Mouse (Mus musculus): ENCODE results near the gene Gca.
A peak's percentile ranks its signal among the peaks of the same experiment; 100 is the strongest.

The Gca gene

DNA sequence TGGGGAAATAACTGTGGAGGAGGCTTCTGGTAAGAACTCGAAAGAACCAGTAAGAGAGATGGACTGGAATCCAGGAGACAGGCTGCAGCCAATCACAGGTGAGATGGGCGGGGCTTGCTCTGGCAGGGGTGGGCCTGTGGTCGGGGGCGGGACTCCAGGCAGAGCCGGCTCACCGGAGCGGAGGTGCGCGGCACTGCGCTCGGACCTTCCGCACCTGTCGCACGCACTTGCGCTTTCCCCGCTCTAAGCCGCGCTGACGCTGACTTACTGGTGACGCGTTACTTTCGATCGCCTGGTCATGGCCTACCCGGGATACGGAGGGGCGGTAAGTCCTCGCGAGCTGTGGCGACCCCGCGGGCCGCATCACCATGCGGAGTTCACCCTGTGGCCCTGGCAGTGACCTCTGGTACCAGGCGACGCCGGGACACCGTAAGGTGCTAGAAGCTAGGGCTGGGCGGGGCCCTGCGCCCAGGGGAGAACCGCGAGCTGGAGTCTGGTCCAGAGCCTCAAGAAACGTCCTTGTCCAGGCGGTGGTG lies at the start of gene Gca:
Gene Gca, plus strand, starts transcription at position 151 of the 536 bp plus-strand sequence.
- peak; percentile 54 to 85 for DNase-seq (ENCODE audit: low spot score in 2 of 2)

DNA sequence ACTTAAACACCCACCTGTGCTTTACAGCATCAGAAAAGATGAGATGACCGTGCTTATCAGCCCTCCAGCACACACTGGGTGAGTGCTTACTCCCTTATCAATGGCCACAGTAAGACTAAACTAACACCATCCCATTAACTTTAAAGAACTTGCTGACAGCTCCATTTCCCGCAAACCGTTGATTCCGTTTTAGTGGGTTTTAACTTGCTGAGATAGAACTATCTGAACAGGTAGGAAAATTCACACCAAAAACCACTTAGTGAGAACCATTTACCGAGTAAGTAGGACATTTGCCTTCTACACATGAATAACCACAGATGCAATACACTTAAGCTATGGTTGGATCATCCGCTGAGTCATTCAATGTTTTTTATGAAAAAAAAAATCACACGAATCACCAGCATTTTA lies 45.1 kb upstream of the Gca start:
- DNase-seq (ENCODE audit: low spot score in 2 of 2): no peak

DNA sequence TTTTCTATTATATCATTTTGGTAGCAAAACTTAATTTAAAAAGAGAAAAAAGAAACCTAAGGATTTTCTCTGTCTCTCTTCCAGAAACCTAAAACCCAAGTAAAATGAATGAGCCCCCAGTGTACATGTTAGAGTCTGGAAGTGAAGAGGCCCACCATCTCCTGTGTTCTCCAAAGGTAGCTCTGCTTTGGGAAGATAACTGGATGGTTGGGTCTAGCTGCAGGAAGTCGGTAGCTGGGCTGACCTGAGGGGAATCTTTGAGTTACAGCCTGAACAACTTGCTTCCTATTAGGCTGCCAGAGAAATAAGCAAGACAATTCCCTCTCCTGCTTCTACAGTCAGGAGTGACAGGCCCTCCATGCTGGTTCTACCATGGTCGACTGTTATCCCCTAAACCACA lies 44.4 kb upstream of the Gca start:
- no peak for DNase-seq (ENCODE audit: low spot score in 2 of 2)

DNA sequence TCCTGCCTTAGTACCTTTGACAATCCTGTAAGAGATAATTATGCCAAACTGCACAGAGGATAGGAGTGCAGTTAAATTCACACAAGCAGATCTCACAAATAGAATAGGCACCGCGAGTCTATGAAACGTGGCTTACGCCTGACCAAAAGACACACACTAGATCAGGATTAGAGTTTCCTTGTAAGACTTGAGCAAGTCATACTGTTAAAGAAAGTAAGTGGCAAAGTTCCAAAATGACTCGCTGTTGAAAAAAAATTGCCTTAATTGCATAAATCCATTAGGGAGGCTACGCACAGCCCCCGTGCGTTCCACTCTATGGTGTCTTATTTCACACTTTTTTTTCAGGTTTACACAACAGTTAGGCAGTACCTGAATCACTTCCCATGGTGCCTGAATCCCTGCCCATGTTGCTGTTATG lies 41.1 kb upstream of the Gca start:
- DNase-seq (ENCODE audit: low spot score in 2 of 2): peak in 1 of 2 experiments; percentile 16

DNA sequence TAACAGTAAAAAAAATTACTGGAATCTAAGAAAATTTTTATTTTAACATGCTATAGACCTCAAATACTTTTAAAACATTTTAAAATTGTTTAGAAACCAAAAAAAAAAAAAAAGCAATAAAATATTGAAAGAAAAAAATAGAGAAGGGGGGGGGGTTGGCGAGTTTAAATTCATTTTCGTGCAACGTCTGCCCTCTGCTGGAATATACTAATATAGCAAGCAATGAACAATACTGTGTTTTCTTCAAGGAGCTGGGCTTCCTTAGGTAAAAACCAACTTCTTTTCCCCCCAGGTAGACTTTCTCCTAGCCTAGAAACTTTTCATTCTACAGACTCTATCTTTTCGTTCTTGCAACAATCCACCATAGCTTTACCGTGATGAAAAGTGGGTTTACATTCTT lies 36.4 kb upstream of the Gca start:
- DNase-seq (ENCODE audit: low spot score in 2 of 2): peak in 1 of 2 experiments; percentile 10

DNA sequence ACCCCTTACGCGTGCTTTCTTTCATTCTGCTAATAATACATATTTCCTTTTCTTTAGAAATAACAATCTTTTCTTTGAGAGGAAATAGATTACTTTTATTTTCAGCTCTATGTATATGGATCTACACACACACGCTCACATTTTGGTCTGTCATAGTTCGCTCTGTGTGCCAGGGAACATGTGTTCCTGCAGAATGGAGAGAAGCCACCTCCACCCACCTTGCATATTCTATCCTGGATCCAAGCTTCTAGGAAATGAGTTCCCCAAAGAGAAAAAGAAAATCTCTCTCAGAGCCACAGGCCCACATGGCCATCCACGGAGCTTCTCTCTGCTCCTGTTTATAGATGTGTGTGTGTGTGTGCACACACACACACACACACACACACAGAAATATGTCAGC lies 35.7 kb upstream of the Gca start:
- peak; percentile 58 to 83 for DNase-seq (ENCODE audit: low spot score in 2 of 2)

DNA sequence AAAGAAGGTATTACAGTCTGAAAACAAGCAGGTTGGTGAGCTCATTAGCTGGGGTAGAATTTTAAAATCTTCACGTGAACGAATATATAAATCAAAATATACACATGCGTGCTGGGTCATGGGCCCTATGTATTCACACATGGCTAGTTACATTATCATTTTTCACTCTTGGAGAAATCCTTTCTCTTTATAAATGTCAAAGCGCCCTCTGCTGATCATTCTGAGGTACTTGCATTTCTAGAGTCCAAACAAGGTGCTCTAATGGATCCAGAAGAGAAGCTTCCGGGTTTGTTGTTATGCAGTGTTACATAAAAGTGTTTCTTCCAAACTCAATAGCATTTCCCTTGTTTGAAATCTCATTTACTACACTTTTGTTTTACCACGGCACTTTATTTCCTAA lies 33.6 kb upstream of the Gca start:
- peak in 1 of 2 experiments; percentile 59 for DNase-seq (ENCODE audit: low spot score in 2 of 2)

DNA sequence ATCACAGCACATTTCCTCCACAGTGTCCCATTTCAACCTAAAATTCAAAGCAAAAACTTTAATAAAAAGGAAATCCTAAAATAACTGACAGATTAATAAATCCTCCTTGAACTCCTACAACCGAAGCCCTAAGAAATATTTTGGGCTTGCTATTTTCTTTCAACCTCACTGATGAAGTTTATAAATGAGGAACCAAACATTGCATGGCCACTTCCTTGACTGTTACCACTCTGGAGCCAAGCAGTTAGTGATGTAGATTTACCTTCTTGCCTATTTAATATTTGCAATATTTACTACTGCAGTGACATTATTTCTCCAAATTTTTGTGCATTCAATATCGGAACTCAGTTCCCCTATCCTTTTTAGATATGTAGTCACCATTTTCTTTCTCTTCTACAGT lies 24.2 kb upstream of the Gca start:
- no peak for DNase-seq (ENCODE audit: low spot score in 2 of 2)

DNA sequence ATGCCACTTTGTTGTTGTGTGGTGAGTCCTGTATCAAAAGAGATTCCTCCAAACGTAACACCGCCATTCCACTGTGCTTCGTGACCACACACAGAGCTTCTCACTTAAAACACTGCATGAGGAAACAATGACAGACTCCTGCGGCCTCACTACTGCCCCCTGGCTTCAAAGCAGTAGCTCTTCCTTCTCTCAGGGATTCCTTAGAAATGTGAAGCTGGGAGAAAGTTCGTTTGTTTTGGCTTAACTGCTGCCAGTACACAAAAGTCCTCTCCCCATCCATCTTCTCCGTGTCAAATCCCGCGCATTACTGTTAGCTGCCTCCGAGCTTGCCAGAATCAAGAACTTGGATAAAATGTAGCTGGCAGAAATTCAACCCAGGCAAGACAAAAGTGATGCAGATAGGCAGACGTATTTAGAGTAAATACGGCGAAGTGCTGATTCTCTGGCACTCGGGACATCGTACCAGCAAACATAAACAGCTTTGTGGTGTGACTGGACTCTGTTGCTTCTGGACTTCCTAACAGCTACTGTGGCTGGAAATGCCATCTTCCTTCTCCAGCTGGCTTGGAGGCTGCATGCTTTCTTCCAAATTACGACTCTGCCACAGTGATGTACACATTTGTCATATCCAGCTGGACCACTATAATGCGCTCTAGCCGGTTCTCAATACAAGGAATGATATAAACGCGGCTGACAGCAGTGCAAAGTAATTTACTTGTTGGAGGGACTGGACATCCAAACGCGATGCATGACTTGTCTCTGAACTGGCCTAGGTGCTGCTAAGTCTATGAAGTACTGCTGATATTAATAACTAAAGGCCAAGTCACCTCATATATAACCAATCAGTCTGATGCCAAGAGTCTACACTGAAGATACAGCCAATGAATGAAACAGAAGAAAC lies 20.4 kb upstream of the Gca start:
- peak in 1 of 2 experiments; percentile 35 for DNase-seq (ENCODE audit: low spot score in 2 of 2)

DNA sequence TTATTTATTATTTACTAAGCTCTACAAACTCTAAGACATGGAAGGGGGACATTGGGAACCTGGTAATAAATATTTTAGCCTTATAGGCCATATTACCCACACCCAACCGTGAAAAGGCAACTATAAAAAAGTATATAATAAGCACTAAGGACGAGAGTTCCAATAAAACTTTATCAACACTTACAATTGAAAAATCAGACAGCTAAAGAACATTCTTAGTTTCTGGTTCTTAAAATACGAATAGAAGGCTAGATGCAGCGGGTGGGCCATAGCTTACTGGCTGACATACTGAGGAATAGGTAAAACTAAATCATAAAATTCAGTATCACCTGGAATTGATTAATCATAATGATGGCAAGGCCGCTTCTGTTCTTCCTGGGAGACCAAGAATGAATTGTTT lies 19.2 kb upstream of the Gca start:
- DNase-seq (ENCODE audit: low spot score in 2 of 2): no peak

DNA sequence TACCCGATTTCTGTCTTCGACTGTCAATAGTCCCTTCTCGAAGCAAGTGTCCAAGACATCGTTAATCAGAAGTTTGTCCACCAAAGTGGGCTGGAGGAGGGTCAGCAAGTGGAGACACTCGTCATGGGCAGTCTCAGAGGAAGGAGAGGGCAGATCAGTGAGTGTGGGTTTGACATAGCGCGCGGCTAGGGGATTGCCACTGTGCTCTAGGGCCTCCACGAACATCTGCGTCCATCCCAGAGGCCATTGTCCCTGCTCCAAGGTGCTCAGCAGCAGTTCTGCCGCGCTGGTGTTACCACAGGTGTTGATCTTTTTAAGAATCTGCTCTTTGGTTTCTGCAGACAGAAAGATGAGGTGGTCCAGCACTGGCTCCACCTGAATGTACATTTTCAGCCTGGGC lies 18.6 kb upstream of the Gca start:
- DNase-seq (ENCODE audit: low spot score in 2 of 2): no peak

DNA sequence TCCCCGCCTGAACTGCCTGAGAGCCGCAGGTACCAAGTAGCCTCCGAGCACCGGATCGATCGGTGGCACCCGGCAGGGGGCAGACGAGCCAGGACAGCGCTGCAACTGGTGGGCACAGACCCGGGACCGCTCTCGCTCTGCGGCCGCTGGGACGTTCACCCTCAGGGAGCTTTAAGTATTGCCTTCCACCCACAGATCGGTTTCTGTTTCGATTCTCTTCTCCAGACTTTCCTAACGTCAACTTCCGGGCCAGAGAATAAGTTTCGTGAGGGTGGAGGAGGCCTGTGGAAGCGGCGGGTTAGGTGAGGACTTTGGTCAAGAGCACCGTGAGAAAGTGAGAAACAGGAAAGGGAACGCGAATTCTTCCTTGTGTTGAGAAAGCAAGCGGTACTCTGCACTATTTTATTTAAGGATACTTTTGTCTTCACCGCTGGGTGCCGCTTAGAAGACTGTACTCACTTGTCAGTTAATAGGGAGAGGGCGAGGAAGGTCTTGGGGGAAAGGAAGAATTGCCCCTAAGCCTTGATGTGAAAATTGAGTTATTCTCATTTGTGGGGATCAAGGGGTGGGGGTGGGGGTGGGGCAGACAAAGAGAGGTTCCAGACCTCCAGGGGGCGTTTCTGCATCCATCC lies 18.0 kb upstream of the Gca start, which contains the start of gene Ifih1:
Gene Ifih1, minus strand, starts transcription at position 242 of the 632 bp plus-strand sequence.
- DNase-seq (ENCODE audit: low spot score in 2 of 2): peak in 1 of 2 experiments; percentile 19

DNA sequence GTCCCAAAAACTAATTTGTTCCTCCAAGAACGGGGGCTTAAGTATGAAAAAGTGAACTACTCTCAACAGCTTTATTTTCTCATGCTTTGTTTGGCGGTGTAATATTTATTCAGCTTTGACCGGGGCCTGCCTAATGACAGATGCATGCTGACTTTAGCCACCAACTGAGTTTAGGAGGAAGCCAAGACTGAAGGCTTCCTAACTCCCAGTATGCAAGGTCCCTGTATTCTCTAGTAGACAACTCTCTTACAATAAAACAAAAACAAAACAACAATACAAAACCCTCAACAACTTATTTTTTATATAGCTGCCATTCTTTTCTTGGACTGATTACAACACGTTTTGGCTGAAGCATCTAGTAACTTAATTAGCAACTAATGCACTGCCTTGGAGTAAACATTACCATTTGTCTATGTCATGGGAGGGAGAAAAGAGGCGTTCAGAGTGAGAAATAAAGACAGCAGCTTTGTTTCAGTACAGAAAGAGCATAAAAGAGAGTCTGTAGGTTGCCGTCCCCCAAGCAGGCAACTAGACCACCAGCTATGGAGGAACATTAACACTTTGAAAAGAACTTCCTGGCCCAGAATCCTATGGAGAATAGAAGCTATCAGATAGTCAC lies 17.3 kb upstream of the Gca start:
- DNase-seq (ENCODE audit: low spot score in 2 of 2): no peak

DNA sequence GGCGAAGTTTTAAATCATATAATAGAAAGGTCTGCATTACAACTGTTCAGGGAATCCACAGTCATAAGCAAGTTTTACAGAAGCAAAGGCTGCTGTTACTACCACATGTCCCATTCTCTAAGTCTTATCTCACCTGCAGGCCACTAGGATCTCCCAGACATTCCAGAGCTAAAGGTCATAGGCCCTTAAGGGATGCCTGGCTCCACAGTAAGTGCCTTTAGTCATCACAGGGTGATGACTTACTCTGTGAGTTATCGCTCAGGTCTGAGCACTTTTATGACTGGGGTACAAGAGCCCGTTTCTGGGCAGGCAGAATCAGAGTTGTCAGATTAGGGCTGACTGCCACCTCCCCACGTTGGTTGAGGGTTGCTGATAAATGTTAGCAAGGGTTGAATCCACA lies 12.2 kb upstream of the Gca start:
- DNase-seq (ENCODE audit: low spot score in 2 of 2): no peak

DNA sequence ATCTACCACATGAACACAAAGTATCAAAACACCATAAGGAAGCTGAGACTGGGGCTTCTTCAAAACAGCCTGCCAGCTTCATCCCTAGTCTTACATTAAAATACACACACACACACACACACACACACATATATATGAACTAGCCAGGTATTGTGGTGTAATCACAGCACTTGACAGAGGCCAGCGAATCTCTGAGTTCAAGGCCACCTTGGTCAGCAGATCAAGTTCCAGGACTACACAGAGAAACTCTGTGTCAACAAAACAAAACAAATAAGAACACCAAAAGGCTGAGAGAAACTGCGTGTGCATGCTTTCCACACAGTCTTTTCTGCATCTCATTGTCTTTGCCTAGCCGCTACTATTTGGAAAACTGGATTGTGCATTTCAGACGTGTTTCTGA lies 11.6 kb upstream of the Gca start:
- no peak for DNase-seq (ENCODE audit: low spot score in 2 of 2)

DNA sequence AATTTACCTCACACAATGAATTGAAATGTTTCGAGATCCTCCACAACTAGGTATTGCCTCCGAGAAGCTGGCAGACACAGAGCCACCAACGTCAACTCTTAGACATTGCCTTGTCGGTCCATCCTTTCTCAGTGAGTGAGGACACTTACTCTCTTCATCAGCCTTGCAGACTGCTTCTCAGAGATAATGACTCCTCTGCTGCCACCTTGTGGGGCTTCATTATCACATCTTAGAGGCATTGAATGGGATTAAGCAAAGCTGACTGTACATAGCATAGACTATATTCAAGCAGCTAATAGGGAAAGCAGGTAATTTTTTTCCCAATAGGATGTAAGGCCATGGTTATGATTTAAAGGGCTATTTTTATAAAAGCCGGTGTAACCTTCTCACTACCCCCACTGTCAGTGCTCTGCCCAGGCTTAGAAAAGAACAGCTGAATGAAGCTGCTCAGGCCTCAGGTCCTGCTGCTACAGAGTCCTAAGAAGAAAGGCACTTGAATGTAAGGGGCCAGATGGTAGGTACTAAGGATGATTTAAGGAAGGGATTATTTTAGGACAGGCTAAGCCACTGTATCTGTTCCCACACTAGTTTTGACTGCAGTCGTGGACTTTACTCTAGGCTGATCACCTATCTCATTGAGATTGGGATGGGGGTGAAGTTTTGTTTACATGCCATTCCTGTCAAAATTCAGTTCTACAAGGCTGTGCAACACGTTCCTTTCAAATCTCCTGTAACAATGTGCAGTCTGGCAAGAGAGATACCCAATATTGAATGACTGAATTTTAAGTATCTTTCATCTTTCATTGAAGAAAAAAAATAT lies 9.4 kb upstream of the Gca start:
- DNase-seq (ENCODE audit: low spot score in 2 of 2): peak in 1 of 2 experiments; percentile 85

DNA sequence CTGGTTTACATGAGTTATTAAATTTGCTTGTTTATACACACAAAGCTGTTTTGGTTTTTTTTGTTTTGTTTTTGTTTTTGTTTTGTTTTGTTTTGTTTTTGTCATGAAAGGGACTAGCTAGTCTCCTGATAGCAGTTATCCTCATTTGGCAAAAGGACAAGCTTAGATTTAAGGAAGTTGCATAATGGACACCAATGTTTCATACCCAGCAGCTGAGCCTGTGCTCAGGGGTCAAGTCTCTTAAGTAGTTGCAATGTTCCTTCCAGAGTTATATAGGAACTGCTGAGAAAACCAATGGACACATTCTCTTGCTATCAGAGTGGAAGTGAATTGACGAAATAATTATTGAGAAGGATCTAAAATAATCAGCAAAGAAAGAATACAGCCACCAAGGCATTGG lies 8.0 kb upstream of the Gca start:
- no peak for DNase-seq (ENCODE audit: low spot score in 2 of 2)

DNA sequence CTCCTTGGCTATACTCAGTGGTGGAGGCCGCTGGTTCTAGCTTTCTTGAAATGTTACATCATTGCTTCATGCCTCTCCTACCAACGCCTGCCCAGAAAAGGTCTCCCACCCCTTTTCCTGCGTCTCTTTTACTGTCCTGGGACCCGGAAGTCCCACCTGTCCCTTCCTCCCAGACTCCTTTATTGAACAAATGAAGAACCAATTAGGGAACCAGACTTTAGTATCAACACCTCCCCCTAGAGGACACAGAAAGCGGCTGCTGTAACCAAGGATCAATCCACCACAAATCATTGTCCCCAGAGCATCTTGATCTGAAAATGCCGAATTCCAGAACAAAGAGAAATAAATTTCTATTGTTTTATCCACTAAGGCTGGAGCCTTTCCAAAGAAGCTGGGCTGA lies 3.5 kb upstream of the Gca start:
- DNase-seq (ENCODE audit: low spot score in 2 of 2): no peak

DNA sequence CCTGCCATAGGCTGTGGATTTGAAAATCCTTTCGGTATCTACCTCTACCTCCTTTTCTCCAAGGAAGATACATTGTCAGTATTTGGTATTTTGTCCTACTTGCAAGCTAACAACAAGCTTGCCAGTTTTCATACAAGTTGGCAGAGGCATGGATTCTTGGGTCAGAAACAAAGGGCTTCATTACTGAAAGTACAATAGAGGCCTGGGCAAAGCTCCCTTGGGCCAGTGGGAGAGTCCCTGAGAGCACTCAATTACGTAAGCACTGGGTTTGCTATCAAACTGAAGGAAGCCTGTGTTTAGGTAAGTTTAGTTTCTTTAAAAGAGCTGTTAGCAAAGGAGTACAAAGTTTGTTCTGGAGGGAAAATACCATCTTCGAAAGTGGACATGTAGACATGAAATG lies 1.5 kb upstream of the Gca start:
- peak in 1 of 2 experiments; percentile 28 for DNase-seq (ENCODE audit: low spot score in 2 of 2)

DNA sequence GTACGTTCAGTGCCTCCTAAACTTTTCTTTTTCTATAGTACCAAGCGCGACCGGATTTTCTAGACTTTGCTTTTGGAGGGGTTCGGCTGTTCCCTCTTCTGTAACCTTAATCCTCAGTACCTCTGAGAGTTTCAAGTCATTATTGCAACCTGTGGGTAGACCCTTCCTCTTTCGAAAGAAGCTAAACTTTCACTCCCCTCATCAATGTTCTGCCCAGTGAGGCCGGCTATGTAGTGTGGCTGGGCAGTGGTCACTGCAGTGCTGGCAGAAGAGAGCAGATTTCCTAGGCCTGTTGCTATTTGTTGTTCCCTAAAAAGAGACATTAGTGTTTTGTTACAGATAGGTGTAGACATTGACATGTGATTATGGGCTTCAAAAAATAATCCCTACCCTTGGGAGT lies 754 bp downstream of the Gca start:
- no peak for DNase-seq (ENCODE audit: low spot score in 2 of 2)

DNA sequence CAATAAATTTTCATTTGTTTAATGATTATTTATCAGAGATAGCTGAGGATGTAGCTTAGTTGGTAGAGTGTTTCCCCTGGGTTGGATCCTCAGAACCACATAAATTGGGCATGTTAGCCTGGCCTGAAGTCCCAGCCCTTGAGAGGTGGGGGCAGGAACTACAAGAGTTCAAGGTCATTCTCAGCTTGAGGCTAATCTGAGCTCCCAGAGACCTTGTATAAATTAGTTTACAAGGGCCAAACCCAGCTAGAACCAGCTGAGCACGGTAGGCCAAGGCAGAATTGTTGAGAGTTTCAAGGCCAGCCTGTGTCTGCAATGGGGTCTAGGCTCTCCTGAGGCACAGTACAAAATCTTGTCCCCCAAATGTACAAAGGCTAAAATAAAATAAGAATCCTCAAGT lies 1.5 kb downstream of the Gca start:
- DNase-seq (ENCODE audit: low spot score in 2 of 2): no peak

DNA sequence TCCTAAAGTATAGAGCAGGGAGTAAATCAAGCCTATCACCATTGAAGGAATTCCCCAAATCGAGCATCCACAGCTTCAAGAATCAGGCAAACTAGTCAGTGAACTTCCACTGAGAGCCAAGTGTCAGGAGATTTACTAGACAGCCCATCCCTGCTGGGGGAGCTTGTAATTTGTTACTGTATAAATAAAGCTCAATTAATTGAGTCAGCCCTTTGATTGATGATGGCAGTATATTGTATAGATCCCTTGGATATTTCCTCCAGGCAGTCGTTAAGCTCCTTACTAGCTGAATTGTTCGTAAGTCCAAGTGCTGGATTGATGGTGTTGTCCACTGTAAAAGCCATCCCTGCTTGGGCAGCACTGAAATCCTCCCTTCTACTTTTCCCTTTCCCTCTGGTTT lies 5.8 kb downstream of the Gca start:
- no peak for DNase-seq (ENCODE audit: low spot score in 2 of 2)

All from left cerebral cortex, adult 9 months (tissue).